Mouse (Mus musculus) heart, postnatal 0 days (tissue): Measurements from ENCODE around the gene Pdp2.

Experiments
- CTCF ChIP-seq: IDR thresholded peaks from 2 replicates; pipeline ENCODE4 v1.5.1; 2016; ENCODE audit warnings: antibody characterized with exemption, control low read depth, low read depth
- EP300 ChIP-seq: IDR thresholded peaks from 2 replicates; pipeline ENCODE4 v1.6.1; 2016; ENCODE audit warnings: antibody characterized with exemption, low read depth

DNA sequence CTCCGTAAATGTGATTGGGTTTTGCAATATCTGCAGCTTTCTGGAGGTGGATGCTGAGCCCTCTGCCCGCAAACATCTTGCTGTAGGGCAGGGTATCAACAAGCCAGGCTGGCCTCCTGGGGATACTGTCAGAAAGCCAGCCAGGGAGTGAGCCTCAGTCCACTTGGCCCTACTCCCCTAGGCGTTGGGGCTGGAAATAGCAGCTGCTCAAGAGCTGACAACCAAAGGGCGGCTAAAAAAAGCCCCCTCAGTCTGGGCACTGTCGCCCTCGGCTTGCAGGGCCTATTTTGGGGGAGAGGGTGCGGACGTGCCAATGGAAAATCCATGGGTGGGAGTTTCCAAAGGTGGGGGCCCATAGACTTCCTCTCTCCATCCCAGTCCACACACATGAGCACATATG, 18.0 kb downstream of the Pdp2 start:
- TF ChIP-seq EP300 (peak; percentile 86), CTCF (no peak)
